Mouse (Mus musculus) ES-Bruce4 (cell line): ENCODE measurements around the gene Capn11. TPM values are rescaled to one million over a fixed set of nuclear protein-coding genes. Genes with fewer than 3 reads are reported as not detected.
A peak's percentile ranks its signal among the peaks of the same experiment; 100 is the strongest.

Experiments used
- H3K27ac ChIP-seq: 2 replicates; pipeline ENCODE4 v1.5.1; 2012; ENCODE audit warnings: low read length, inconsistent platforms; ENCODE audit not compliant: insufficient read depth
- H3K27me3 ChIP-seq: 2 replicates; pipeline ENCODE4 v1.6.1; 2012; ENCODE audit warnings: mild to moderate bottlenecking, low read length, inconsistent platforms; ENCODE audit not compliant: control insufficient read depth, poor library complexity, insufficient read depth, severe bottlenecking
- H3K36me3 ChIP-seq: 2 replicates; pipeline ENCODE4 v1.6.1; 2012; ENCODE audit warnings: inconsistent platforms, mild to moderate bottlenecking, low read length, moderate library complexity; ENCODE audit not compliant: control insufficient read depth, poor library complexity, insufficient read depth, severe bottlenecking
- H3K4me1 ChIP-seq: one replicate; pipeline ENCODE4 v1.8.1; 2011; ENCODE audit warnings: low read length; ENCODE audit not compliant: control insufficient read depth, insufficient read depth
- H3K4me3 ChIP-seq: 2 replicates; pipeline ENCODE4 v1.5.1; 2011; ENCODE audit warnings: low read depth, mild to moderate bottlenecking, low read length
- H3K9ac ChIP-seq: 2 replicates; pipeline ENCODE4 v1.6.1; 2012; ENCODE audit warnings: low read depth, mild to moderate bottlenecking, inconsistent platforms; ENCODE audit not compliant: poor library complexity, severe bottlenecking
- H3K9me3 ChIP-seq: replicated peaks from 2 replicates; pipeline ENCODE4 v1.6.1; 2012; ENCODE audit warnings: mild to moderate bottlenecking, low read length, inconsistent platforms; ENCODE audit not compliant: control insufficient read depth, poor library complexity, insufficient read depth, severe bottlenecking
- CTCF ChIP-seq: IDR thresholded peaks from one replicate; pipeline ENCODE4 v1.8.1; 2011; ENCODE audit warnings: low read depth, low read length
- EP300 ChIP-seq: IDR thresholded peaks from 2 replicates; pipeline ENCODE4 v1.6.1; 2011; ENCODE audit warnings: low read depth, low read length; ENCODE audit not compliant: insufficient read depth
- POLR2A ChIP-seq: IDR thresholded peaks from one replicate; pipeline ENCODE4 v1.8.1; 2011; ENCODE audit warnings: low read length; ENCODE audit not compliant: insufficient read depth
- polyA plus RNA-seq: library from polyadenylated mRNA; stranded (reverse); fragments of >200 nt; gene quantifications from 2 replicates; pipeline ENCODE4 v1.2.4, GENCODE M21; 2011; ENCODE audit warnings: low read depth; ENCODE audit not compliant: missing spikeins, insufficient read depth, insufficient read length

Capn11 gene
- polyA plus RNA-seq, 1 experiment = 1.4 TPM

DNA sequence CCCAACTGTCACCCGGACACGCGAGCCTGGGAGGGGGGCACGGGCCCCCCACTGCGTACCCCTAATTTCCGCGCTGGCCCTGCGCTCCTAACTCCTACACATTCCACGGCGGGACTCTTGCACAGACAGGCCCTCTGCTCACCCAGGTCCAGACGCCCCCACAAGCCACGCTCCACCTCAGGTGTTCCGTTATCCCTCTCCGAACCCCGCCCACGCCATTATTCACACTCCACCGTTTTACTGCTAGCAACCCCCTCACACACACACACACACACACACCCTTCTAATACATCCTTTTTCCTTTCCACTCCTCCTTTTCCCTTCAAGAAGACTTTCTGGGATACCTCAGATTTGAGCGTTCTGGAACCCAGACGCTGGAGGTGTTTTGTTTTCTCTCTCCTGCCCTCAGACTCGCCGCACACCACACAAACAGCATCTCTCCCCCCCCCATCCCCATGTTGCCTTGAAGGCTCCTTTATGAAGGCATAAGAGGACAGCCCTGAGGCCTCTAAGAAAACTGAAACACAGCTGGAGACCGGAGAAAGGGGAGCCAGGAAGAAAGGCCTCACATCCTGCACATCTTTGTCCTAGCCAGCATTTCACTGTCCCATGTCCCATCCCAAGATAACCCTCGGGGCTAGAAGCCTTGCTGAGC is 63.3 kb downstream of the Capn11 start:
- H3K27me3 ChIP-seq = no peaks in the 10 kb centered on the region
- H3K27ac ChIP-seq = peak overlapping the region; percentile 77
- H3K4me1 ChIP-seq = peaks cover 1% of the 10 kb centered on the region

GRCm38 (mm10) chr17:45594881-45595735 is 64.0 kb downstream of the Capn11 start:
- Histone ChIP-seq H3K36me3 (peaks cover 4% of the 10 kb centered on the region), H3K9ac (peak overlapping the region; percentile 75), H3K27ac (peak overlapping the region; percentile 77), H3K4me1 (peaks cover 3% of the 10 kb centered on the region), H3K9me3 (no peaks in the 10 kb centered on the region), H3K27me3 (no peaks in the 10 kb centered on the region), H3K4me3 (peak overlapping the region; percentile 68)
- TF ChIP-seq EP300 (peak; percentile 32; the same call in 1 of the 2 replicates), CTCF (no peak), POLR2A (peak; percentile 70)

More for the DNA sequence above, 63.3 kb downstream of the Capn11 start:
- Histone ChIP-seq H3K9me3 (no peaks in the 10 kb centered on the region), H3K4me3 (peak overlapping the region; percentile 68), H3K9ac (peak overlapping the region; percentile 75), H3K36me3 (no peaks in the 10 kb centered on the region)
- TF ChIP-seq EP300 (peak; percentile 74), CTCF (no peak), POLR2A (peak; percentile 5)

- H3K27ac ChIP-seq = no peak overlapping the region
- TF ChIP-seq CTCF = no peak
- TF ChIP-seq EP300 = no peak
- no peak for TF ChIP-seq POLR2A
- peak overlapping the region; percentile 75 for H3K9ac ChIP-seq
- H3K9me3 ChIP-seq = no peaks in the 10 kb centered on the region
- H3K27me3 ChIP-seq = no peaks in the 10 kb centered on the region
- H3K36me3 ChIP-seq = peaks cover 13% of the 10 kb centered on the region
- peaks cover 3% of the 10 kb centered on the region for H3K4me1 ChIP-seq
- H3K4me3 ChIP-seq = peak overlapping the region; percentile 65
Observed at GRCm38 (mm10) chr17:45594195-45594594, 64.9 kb downstream of the Capn11 start.

DNA sequence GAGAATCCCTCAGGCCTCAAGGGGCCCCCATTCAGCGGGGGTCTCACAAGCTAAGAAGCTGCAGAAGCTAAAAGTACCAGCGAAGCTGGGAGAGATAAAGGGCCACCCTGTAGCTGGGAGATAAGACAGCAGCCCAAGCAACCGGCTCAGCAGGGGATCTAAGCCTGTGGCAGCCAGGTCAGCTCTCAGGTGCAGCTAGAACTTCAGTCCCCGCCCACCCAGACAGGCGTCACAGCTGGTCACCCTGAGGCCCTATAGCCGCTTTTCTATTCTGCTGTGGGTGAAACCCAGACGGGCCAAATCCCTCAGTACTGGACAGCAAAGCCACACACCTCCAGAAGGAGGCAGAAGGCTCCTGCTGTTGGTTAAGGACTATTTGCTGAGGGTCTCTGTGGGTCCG is 65.6 kb downstream of the Capn11 start:
- H3K4me1 ChIP-seq = peaks cover 3% of the 10 kb centered on the region
- TF ChIP-seq CTCF (peak; percentile 31), EP300 (peak; percentile 55; the same call in 1 of the 2 replicates), POLR2A (no peak)
- peaks cover 20% of the 10 kb centered on the region for H3K36me3 ChIP-seq
- H3K27ac ChIP-seq = no peak overlapping the region
- peak overlapping the region; percentile 75 for H3K9ac ChIP-seq
- no peaks in the 10 kb centered on the region for H3K9me3 ChIP-seq
- peak overlapping the region; percentile 65 for H3K4me3 ChIP-seq
- no peaks in the 10 kb centered on the region for H3K27me3 ChIP-seq

DNA sequence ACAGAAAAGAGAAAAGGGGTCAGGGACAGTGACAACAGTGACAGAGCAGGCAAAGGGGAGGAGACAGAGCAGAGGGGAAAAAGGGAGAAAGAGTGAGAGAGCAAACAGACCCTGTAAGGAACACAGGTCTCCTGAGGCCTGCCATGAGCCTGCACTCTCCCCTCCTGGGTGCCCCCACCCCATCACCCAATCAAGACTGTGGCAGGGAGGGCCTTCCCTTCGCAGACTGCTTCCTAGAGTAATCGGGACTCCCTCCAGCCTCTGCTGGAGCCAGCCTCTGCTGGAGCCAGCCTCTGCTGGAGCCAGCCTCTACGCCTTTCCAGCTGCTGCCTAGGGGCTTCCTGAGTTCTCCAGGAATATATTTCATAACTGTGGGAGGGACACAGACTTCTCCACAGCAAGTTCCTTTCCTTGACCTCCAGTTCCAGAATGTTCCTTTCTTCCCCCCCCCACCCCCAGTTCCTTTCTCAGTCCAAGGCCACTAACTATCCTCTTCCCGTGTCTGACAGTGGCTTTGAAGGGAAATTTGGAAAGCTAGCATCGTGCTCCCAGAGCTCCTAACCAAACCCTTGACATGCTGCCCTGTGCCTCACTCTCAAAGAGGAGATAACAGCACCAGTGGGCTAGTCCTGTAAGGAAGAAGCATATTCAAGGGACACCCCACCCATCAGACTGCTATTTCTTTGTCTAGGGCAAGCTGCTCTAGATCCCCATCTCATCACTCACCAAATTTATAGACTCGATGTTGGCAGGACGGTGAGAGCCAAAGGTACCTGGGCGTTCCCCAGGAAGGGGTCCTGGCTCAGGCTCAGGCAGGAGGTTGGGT is 66.3 kb downstream of the Capn11 start:
- Histone ChIP-seq H3K27me3 (no peaks in the 10 kb centered on the region), H3K36me3 (peaks cover 25% of the 10 kb centered on the region), H3K9ac (peak overlapping the region; percentile 75), H3K4me1 (peaks cover 3% of the 10 kb centered on the region), H3K9me3 (no peaks in the 10 kb centered on the region), H3K4me3 (peak overlapping the region; percentile 65), H3K27ac (no peak overlapping the region)
- TF ChIP-seq CTCF (no peak), EP300 (no peak), POLR2A (no peak)
